Mouse (Mus musculus): ENCODE data around the gene Nol11.
"Not testable (repeated sequence)": the region's sequence is repeated elsewhere in the genome, so short reads cannot be mapped to it uniquely, and the experiment has no call there.

Nol11 gene

DNA sequence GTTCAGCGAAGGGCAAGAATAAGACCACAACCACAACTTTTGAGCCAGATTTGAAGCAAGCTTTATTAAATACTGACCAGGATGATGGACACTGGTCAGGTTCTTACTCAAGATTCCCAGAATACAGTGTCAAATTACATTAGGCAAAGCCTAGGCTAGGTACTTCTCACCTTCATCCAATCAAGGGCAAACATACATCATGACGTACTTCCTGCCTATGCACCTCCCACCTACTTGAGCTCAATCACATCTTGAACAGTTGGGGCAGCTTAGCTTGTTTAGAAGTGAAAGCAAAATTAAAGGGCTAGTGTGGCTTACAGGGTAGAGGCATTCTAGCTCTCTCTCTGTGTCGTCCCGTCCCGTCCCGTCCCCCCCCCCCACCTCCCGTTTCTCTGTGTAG is 34.8 kb downstream of the Nol11 start:
- no peak for DNase-seq

DNA sequence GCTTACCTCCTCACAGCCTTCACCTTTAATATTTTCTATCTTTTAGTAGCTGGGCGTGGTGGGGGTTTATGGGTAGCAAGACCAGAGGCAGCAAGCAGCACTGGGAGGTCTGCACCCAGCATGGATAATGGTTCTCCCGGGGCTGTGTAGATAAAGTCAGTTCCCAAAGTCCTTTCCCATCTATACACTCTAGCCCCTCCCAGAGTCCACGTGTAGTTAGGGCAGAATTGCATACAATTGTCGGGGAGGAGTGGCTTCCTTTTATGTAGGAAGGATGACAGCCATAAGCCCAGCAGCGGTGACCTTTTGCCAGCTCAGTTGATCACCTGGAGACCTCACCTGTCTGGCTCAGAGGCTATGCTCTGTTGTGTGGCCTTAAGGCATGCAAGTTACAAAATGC is 35.5 kb downstream of the Nol11 start:
- DNase-seq = no peak

DNA sequence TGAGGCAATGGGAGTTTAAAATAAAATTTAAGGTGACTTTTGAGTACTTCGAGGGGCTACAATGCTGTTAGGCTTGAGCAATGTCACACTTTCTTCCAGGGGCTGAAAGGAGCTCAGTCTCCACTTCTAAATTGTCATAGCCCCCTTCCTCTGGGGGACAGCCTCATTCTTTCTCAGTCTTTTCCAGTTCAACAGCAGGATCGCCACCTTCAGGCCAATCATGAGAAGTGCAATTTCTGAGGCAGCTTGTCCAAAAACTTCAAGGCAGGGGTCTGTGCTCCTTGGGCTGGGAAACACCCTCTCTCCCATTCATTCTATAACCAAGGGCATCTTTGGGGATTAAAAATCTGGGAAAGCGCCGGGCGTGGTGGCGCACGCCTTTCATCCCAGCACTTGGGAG is 37.4 kb downstream of the Nol11 start:
- peak in 1 of 2 experiments; percentile 20 for DNase-seq

DNA sequence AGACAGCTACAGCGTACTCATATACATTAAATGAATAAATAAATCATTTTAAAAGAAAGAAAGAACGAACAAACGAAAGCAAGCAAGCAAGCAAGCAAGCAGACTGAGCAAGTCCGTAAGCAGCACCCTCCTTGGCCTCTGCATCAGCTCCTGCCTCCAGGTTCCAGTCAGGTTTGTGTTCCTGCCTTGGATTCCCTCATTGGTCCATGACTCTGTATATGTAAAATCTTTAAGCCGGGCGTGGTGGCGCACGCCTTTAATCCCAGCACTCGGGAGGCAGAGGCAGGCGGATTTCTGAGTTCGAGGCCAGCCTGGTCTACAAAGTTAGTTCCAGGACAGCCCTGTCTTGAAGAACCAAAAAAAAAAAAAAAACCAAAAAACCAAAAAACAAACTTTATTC is 45.2 kb downstream of the Nol11 start:
- not testable (repeated sequence) for DNase-seq

DNA sequence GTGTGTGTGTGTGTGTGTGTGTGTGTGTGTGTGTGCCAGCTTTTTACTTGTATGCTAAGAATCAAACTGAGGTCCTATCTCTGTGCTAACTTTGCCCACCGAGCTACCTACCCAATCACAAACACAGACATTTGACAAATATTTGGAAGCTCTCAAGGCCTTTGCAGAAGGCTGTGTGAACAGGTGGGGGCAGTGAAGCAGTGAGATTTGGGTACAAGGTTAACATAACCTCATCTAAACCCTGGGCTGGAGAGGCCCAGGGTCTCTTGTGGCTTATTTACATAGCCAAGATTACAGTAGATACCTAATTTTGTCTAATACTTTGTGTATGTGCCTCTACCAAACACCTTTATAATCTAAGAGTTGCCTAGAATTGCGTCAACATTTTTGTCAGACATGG is 46.8 kb downstream of the Nol11 start:
- DNase-seq = no peak

DNA sequence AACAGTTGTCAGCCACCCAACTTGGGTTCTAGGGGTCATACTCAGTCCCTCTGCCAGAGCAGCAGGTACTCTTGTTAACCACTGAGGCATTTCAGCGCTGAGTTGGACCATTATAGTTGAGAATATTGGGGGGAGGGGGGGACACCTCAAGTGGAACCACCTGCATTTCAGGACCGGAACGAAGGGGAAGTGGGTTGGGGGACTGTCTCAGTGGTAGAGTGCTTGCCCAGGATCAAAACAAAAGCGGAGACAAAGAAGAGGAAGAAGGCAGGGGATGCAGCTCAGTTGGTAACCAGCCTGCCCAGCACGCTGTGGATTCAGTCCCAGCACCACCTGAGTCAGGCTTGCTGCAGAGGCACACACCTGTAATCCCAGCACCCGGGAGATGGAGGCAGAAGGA is 48.4 kb downstream of the Nol11 start:
- DNase-seq = no peak

DNA sequence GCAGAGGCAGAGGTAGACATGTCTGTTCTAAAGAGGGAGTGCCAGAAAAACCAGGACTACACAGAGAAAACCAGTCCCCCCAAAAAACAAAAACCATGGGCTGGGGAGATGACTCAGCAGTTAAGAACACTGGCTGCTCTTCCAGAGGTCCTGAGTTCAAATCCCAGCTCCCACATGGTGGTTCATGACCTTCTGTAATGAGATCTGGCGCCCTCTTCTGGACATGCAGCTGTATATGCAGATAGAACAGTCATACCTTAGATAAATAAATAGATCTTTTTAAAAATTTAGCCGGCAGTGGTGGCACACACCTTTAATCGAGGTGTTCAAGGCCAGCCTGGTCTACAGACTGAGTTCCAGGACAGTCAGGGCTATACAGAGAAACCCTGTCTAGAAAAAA is 50.5 kb downstream of the Nol11 start:
- peak in 1 of 2 experiments; percentile 50 for DNase-seq

DNA sequence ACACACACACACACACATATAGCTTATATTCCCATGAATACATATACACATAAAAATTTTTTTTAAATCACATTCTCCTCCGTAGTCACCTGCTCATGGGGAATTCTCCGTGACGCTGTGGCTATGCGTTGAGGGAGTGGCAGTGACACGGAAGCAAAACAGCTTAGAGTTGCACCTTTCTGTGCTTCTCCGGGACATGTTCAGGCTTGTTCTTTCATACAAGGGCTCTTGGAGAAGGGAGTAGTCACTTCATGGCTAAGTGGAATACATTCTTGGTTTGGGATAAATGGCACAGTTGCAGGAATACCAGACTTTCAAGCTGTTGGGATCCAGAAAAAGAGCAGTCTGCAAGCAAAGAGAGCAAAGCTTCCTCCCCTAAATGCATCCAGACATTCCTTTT is 51.6 kb downstream of the Nol11 start:
- DNase-seq = no peak

DNA sequence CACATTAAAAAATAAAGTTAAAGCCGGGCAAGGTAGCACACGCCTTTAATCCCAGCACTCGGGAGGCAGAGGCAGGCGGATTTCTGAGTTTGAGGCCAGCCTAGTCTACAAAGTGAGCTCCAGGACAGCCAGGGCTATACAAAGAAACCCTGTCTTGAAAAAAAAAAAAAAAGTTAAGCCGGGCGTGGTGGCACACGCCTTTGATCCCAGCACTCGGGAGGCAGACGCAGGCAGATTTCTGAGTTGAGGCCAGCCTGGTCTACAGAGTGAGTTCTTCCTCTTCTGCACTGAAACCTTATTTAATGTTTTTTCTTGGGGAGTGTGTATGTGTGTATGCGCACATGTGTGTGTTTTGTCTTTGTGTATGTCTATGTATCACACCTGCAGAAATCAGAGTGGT is 52.7 kb downstream of the Nol11 start:
- not testable (repeated sequence) for DNase-seq

DNA sequence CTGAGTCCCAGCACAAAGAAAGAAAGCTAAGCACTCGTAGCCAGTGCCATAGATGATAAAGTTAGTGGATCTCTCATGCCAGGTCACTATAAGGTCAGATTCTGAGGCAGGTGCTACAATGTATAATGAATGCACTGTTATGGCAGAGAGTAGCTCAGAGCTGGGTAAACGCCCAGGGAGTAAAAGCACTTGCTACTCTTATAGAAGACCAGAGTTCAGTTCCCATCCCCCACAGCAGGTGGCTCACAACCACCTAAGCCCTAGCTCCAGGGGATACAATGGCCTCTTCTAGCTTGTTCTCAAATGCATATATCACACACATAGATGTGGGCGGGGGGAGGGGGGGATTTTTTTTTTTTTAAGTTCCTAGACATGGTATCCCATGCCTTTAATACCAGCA is 53.4 kb downstream of the Nol11 start:
- DNase-seq = no peak

DNA sequence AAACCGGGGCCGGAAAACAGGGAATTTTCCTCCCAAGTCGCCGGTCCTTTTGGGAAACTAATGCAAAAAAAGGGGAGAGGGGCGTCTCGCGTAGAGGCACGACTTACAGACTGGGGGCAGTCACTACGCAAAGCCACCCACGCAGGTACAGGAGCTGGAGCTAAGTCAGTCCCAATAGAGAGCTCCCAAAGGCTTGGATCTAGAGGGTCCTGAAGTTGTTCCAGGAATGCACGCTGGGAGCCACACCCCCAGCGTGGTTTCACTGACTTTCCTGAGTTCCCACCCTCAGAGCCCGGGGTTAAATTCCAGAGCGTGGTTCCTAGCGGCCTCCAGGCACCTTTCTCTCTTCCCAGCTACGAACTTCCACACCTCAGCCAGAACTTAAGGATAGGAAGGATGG is 56.8 kb downstream of the Nol11 start:
- DNase-seq = peak; percentile 64 to 65

DNA sequence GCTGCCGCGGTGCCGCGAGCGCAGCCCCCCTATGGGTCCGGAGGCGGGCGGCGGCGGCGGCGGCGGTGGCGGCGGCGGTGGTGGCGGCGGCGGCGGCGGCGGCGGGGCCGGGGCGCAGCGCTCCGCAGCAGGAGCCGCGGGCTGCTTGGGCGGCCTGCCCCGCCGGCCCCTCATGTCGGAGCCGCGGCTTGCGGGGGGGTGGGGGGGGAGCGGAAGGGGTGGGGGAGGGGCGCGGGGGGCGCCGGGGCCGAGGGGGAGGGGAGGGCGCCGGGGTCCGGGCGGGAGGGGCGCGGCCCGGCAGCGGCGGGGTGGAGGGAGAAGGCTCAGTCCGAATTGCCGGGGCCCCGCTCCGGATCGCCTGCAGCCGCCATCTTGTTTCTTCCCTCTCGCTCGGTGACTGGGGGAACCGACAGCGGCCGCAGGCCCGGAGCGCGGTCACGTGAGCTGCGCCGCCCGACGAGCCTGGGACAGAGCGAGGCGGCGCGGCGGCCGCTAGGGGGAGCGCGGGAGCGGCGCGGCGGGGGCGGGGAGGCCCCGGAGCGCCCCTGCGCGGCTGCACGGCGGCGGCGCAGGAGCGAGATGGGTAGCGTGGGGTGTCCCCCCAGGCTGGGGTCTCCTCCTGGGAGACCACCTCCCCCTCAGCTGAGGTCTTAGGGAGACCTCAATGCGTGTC is 57.3 kb downstream of the Nol11 start, which contains the start of gene Bptf:
Gene Bptf, minus strand, starts transcription at position 379 of the 673 bp plus-strand sequence.
- peak; percentile 89 to 95 for DNase-seq

DNA sequence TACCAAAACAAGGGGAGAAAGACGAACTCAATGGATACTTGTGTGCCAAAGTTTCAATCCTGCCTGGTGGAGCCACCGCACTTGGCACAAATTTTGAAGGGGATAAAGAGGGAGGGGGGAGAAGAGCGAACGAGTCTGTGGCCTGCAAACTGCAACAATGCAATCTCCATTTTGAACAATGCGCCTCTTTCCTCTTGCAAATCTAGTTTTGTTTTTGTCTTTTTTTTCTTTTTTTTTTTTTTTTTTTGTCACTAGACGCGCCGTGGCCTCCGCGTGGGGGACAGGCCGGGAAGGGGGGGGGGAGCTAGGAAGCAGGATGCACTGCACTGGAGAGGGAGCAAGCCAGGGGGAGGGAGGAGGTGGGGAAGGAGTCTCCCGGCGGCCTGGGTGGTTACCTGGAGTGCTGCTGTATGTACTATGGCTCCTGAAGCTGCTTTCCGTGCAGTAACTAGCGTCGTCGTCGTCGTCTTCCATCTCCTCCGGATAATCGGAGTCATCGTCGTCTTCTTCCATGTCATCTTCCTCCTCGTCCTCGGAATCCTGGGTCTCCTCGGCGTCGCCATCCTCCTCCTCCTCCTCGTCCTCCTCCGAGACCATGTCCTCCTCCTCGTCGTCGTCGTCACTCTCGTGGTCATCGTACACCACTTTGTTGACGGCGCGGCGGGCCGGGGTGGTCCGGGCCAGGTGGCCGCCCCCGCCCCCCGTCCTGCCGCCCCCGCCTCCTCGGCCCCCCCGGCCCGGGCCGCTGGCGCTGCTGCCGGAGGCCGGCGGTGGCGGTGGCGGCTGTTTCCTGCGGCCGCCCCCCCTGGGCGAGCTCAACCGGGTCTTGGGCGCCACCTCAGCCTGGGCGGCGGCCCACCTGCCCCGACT is 58.1 kb downstream of the Nol11 start:
- DNase-seq = peak; percentile 76 to 89

DNA sequence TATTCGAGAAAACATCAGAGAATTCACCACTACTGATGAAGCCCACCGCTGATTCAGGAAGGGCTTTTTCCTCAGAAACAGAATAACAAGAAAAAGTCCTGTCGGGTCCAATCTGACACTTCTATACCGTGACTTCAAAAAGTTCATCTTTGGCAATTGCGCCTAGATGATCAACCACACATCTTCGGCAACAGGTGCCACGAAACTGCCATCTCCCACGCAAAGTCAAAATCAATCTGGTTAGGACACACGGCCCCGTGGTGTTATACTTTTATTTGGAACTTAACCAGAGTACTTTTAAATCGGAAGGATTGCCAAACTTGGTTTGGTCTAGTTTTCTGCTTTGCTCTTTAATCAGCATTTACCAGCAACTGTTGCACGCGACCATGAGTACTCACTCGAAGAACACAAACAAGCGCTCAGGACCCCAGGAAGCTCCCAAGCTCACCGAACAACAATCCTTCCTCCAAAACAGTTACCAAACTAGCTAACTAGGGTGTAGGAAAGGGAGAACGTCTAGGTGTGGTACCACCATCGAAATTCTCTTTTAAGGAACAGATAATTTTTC is 58.9 kb downstream of the Nol11 start:
- DNase-seq = no peak

DNA sequence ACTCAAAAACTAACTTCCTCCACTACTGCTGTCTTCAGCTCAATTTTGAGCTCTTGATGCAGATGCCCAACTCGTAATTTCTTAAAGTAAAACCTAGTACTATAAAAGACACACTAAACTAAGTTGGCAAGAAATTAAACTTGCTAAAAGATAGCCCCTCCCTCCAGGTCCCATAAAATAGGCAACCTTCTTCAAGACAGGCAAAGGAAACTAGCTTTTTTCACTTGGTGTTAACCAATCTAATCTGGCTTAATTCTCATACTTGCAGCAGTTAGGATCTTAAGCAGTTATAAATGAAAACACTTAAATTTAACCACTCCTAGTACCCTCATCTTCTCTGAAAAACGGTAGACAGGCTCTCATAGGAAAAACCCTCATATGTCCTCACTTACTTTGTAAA is 59.5 kb downstream of the Nol11 start:
- no peak for DNase-seq

DNA sequence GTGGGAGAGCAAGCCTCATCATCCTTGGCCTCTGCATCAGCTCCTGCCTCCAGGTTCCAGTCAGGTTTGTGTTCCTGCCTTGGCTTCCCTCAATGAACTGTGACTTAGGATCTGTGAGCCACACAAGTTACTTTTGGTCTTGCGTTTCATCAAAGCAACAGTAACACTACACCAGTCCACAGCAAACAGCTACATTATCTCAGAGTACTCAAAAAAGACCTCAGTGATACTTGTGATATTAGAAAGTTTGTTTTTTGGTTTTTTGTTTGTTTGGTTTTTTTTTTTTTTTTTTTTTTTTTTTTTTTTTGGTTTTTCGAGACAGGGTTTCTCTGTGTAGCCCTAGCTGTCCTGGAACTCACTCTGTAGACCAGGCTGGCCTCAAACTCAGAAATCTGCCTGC is 62.5 kb downstream of the Nol11 start:
- not testable (repeated sequence) for DNase-seq

DNA sequence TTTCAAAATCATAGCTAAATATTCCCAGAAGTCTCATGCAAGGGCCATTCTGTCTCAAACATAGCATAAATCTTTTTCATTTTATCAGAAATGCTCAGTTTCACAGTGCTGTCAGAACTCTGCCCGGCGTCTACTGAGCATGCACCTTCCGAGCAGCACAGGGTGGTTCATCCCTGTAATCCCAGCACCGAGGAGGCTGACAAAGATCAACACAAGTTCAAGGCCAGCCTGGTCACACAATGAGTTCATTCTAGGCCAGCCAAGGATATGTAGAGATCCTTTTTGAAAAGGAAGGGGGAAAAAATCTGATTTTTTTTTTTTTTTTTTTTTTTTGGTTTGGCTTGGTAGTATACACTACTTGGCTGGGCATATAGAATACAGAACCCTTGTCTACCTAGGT is 64.2 kb downstream of the Nol11 start:
- DNase-seq = no peak

DNA sequence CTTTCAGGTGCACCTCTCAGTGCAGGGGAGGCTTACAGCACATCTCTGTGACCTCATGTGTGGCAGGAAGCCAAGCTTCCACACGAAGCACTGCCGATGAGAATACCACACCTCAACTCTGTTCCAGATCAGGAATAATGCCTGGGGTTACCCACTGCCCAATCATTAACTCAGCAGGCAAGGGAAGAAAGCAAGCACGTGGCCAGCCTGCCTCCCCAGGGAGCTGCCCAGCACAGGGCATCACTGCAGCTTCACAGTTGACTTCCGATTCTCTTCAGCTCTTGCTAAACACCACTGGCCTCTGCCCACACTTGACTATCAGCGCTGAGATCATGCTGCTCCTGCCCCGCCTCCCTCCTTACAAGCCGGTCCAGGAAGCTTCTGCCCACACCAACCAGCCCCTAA is 64.9 kb downstream of the Nol11 start:
- DNase-seq = peak; percentile 84 to 91

DNA sequence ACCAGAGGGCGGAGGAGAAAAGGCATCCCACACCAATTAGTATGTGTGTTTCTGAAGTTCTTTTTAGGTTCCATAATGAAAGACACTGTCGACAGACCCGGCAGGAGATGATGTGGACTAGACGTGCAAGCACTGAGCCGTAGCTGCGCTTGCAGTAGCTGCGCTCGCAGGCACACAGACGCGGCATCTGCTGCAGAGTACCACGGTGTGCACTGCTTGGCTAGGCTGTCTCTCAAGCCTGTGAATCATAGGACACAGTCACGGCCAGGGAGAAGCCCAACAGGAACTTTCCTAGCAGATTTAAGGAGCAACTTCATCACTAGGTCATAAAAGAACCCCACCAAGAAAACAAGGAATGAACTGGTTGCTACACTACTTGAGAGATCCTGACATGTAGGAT is 71.4 kb downstream of the Nol11 start:
- DNase-seq = no peak

Data from kidney, postnatal 25 days (tissue).